Comparison of ENCODE assay signal across 15 mouse cellular contexts in genomic region chr13:9181106-9181505, GRCm38 (mm10).
DNase-seq lines count a peak whose midpoint lies in the region; TF ChIP-seq lines count a peak whose summit lies in the region.
"Had no signal": no experiment of that assay in that cellular context is flagged by ENCODE, and none has a peak within 500 bp of the region (broad histone marks: within the 10 kb centered on the region; RNA-seq: fewer than 3 reads in every experiment).

No protein-coding gene starts in this region.

- no peak for TF ChIP-seq POLR2A in liver, adult 2 months (IDR thresholded peaks at IDR 0.05; ENCODE audit: extremely low read depth, insufficient read depth, low read length)
- no peak for TF ChIP-seq POLR2A in CH12.LX (IDR thresholded peaks at IDR 0.05; ENCODE audit: low read depth, low read length)

- in situ Hi-C loops in CH12.LX (cut with MboI; ENCODE audit: low pct_ligation_motif_present, low pct_unique_long_range_greater_than_20kb, low sequenced_read_pairs): loop anchor here (5.0 to 10.0 kb wide), 2 partner anchors 286 to 454 kb away; no protein-coding TSS in a partner anchor

- 22% methylated on average over 6 of the region's 6 CpGs for WGBS in liver, adult 2 months

- TF ChIP-seq EP300 in CH12.LX (IDR thresholded peaks at IDR 0.05; ENCODE audit: low read length): no peak

- H3K9ac ChIP-seq in liver, adult 2 months (ENCODE audit: low read depth, low read length): no peak overlapping the region
- H3K9ac ChIP-seq in CH12.LX (ENCODE audit: insufficient read depth, low read depth): no peak overlapping the region
- H3K9ac ChIP-seq: forebrain, embryonic 12.5 days; heart, embryonic 15.5 days; liver, embryonic 15.5 days; midbrain, embryonic 12.5 days had no signal

- no peaks in the 10 kb centered on the region for H3K9me3 ChIP-seq in CH12.LX (replicated peaks; ENCODE audit: low read length)
- H3K9me3 ChIP-seq: forebrain, embryonic 12.5 days; G1E; heart, embryonic 15.5 days; liver, embryonic 15.5 days; midbrain, embryonic 12.5 days had no signal

- no peaks in the 10 kb centered on the region for H3K36me3 ChIP-seq in liver, adult 2 months (ENCODE audit: control insufficient read depth, insufficient read depth, low read length)
- peaks cover 2 to 9% of the 10 kb centered on the region in 2 experiments for H3K36me3 ChIP-seq in CH12.LX (replicated peaks in 1 of 2; ENCODE audit: control insufficient read depth in 1 of 2, insufficient read depth in 1 of 2, low read length in 1 of 2)
- H3K36me3 ChIP-seq: forebrain, embryonic 12.5 days; heart, embryonic 15.5 days; liver, embryonic 15.5 days; midbrain, embryonic 12.5 days had no signal

- H3K4me2 ChIP-seq in CH12.LX (ENCODE audit: insufficient read depth, low read depth, poor library complexity, severe bottlenecking): no peak overlapping the region
- H3K4me2 ChIP-seq: forebrain, embryonic 12.5 days; midbrain, embryonic 12.5 days had no signal

- peak; percentile 97 for DNase-seq in liver, adult 2 months (ENCODE audit: extremely low read depth, low read depth, low spot score)
- DNase-seq in liver (no peak), CH12.LX (ENCODE audit: extremely low read depth) (peak; percentile 49), adipocyte (ENCODE audit: low spot score) (peak; percentile 17)
- DNase-seq in kidney, postnatal 14 days: peak; percentile 64
- DNase-seq in right cerebral cortex, postnatal 4 days: no peak
- DNase-seq in cerebellum, adult 9-11 months: no peak

- H3K4me3 ChIP-seq in liver, adult 2 months (ENCODE audit: insufficient read depth, low read depth, low read length): no peak overlapping the region
- peak overlapping the region in 1 of 3 experiments; percentile 7 for H3K4me3 ChIP-seq in CH12.LX (replicated peaks in 1 of 3; ENCODE audit: low read depth in 2 of 3, low read length in 2 of 3, poor library complexity in 1 of 3)
- H3K4me3 ChIP-seq: forebrain, embryonic 12.5 days; liver, embryonic 15.5 days; midbrain, embryonic 12.5 days had no signal

- peak overlapping the region; percentile 93 for H3K27ac ChIP-seq in liver, adult 2 months (replicated peaks; ENCODE audit: insufficient read depth, low read depth, low read length)
- H3K27ac ChIP-seq in CH12.LX (ENCODE audit: insufficient read depth, low read depth): no peak overlapping the region
- H3K27ac ChIP-seq: forebrain, embryonic 12.5 days; heart, embryonic 15.5 days; kidney, postnatal 0 days; liver, embryonic 15.5 days; macrophage; midbrain, embryonic 12.5 days; stomach, postnatal 0 days had no signal

- H3K27me3 ChIP-seq in liver, adult 2 months (ENCODE audit: control insufficient read depth, insufficient read depth, low read length): no peaks in the 10 kb centered on the region
- no peaks in the 10 kb centered on the region for H3K27me3 ChIP-seq in CH12.LX (replicated peaks)
- H3K27me3 ChIP-seq: forebrain, embryonic 12.5 days; heart, embryonic 15.5 days; liver, embryonic 15.5 days; midbrain, embryonic 12.5 days had no signal

- TF ChIP-seq RAD21 in CH12.LX (IDR thresholded peaks at IDR 0.05; ENCODE audit: low read depth, low read length): no peak

- dilution Hi-C loops in CH12.LX (cut with MboI; ENCODE audit: extremely low pct_ligation_motif_present, extremely low pct_unique_long_range_greater_than_20kb, low sequenced_read_pairs): no loop called here

- peaks cover 9% of the 10 kb centered on the region for H3K4me1 ChIP-seq in liver, adult 2 months (ENCODE audit: control insufficient read depth, insufficient read depth, low read length)
- H3K4me1 ChIP-seq in CH12.LX (ENCODE audit: control insufficient read depth in 1 of 2, insufficient read depth in 2 of 2): peaks cover 13 to 35% of the 10 kb centered on the region in 2 experiments
- H3K4me1 ChIP-seq: forebrain, embryonic 12.5 days; midbrain, embryonic 12.5 days had no signal

- TF ChIP-seq CTCF in liver, adult 2 months (IDR thresholded peaks at IDR 0.05; ENCODE audit: low read depth, low read length): no peak
- TF ChIP-seq CTCF in CH12.LX (conservative IDR thresholded peaks at IDR 0.05 in 1 of 2, IDR thresholded peaks at IDR 0.05 in 1 of 2; ENCODE audit: low read depth in 2 of 2, low read length in 2 of 2): no peak

- no peaks in the 10 kb centered on the region for H3K79me2 ChIP-seq in liver, adult 2 months (ENCODE audit: control insufficient read depth, insufficient read depth, low read length)
- no peaks in the 10 kb centered on the region for H3K79me2 ChIP-seq in CH12.LX (replicated peaks; ENCODE audit: control insufficient read depth, extremely low read depth, insufficient read depth, poor library complexity, severe bottlenecking)

TF ChIP-seq in CH12.LX, 34 proteins besides CTCF, POLR2A, EP300 and RAD21:
- TF ChIP-seq ZC3H11A (IDR thresholded peaks at IDR 0.05; ENCODE audit: low read depth, low read length): no peak
- TF ChIP-seq USF1 (IDR thresholded peaks at IDR 0.05; ENCODE audit: low read depth, low read length): no peak
- TF ChIP-seq BHLHE40 (IDR thresholded peaks at IDR 0.05; ENCODE audit: low read depth, low read length): peak; percentile 72
- TF ChIP-seq MAFK (IDR thresholded peaks at IDR 0.05; ENCODE audit: insufficient replicate concordance, low read length): no peak
- TF ChIP-seq IRF4 (IDR thresholded peaks at IDR 0.05; ENCODE audit: low read depth, low read length): no peak
- TF ChIP-seq TCF12 (IDR thresholded peaks at IDR 0.05; ENCODE audit: low read depth, low read length): 0 out of 2 replicates have a peak, but pooled peaks have one; percentile 14
- TF ChIP-seq MXI1 (IDR thresholded peaks at IDR 0.05; ENCODE audit: low read depth, low read length): no peak
- no peak for TF ChIP-seq NELFE (IDR thresholded peaks at IDR 0.05; ENCODE audit: low read depth, low read length)
- TF ChIP-seq SIN3A (IDR thresholded peaks at IDR 0.05; ENCODE audit: low read length): no peak
- TF ChIP-seq GABPA (IDR thresholded peaks at IDR 0.05; ENCODE audit: insufficient replicate concordance, low read depth, low read length): no peak
- TF ChIP-seq KAT2A (IDR thresholded peaks at IDR 0.05; ENCODE audit: insufficient replicate concordance, low read length): no peak
- no peak for TF ChIP-seq POLR2AphosphoS2 (IDR thresholded peaks at IDR 0.05; ENCODE audit: low read depth, low read length)
- TF ChIP-seq JUN (IDR thresholded peaks at IDR 0.05; ENCODE audit: insufficient read depth, low read depth, low read length): no peak
- TF ChIP-seq MAX (IDR thresholded peaks at IDR 0.05; ENCODE audit: low read length): peak; percentile 34; the same call in 1 of the 2 replicates

Comparison
In these comparisons a context has a peak if more than half of its experiments do, and no peak if none do; other contexts are left out.
1. DNase-seq: peak in liver, adult 2 months (single experiment), CH12.LX (single experiment), adipocyte (single experiment) and kidney, postnatal 14 days (single experiment); none in liver (single experiment), right cerebral cortex, postnatal 4 days (single experiment) and cerebellum, adult 9-11 months (single experiment).